Mouse (Mus musculus) neural tube, embryonic 14.5 days (tissue): ENCODE results near the gene Tac1. TPM values are rescaled to one million over a fixed set of nuclear protein-coding genes. Genes with fewer than 3 reads are reported as not detected.
"Not testable (repeated sequence)": the region's sequence is repeated elsewhere in the genome, so short reads cannot be mapped to it uniquely, and the experiment has no call there.

Experiments used
- ATAC-seq: fragments of 200-750 bp; cut with Nextera tagmentation; 2 replicates; pipeline ENCODE4 v1.8.0; 2017; ENCODE audit warnings: low read depth, mild to moderate bottlenecking, moderate TSS enrichment, moderate library complexity
- H3K27ac ChIP-seq: fragments of 300-500 bp; sonication (generic); 2 replicates; pipeline ENCODE4 v1.5.1; 2014; ENCODE audit warnings: low read depth, mild to moderate bottlenecking, control low read depth, low read length, moderate library complexity, mixed read lengths
- H3K27me3 ChIP-seq: fragments of 300-500 bp; sonication (generic); 2 replicates; pipeline ENCODE4 v1.6.1; 2014; ENCODE audit warnings: low read length; ENCODE audit not compliant: control insufficient read depth, insufficient read depth
- H3K36me3 ChIP-seq: fragments of 300-500 bp; sonication (generic); 2 replicates; pipeline ENCODE4 v1.6.1; 2014; ENCODE audit warnings: low read length, mixed read lengths; ENCODE audit not compliant: control insufficient read depth, insufficient read depth
- H3K4me1 ChIP-seq: fragments of 300-500 bp; sonication (generic); 2 replicates; pipeline ENCODE4 v1.6.1; 2014; ENCODE audit warnings: low read length; ENCODE audit not compliant: control insufficient read depth, insufficient read depth
- H3K4me2 ChIP-seq: fragments of 300-500 bp; sonication (generic); 2 replicates; pipeline ENCODE4 v1.6.1; 2014; ENCODE audit warnings: mild to moderate bottlenecking, low read depth, low read length, control low read depth
- H3K4me3 ChIP-seq: fragments of 300-500 bp; sonication (generic); 2 replicates; pipeline ENCODE4 v1.5.1; 2014; ENCODE audit warnings: low read depth, low read length, control low read depth, mixed read lengths
- H3K9ac ChIP-seq: fragments of 300-500 bp; sonication (generic); replicated peaks from 2 replicates; pipeline ENCODE4 v1.6.1; 2014; ENCODE audit warnings: low read depth, mild to moderate bottlenecking, control low read depth, low read length, mixed read lengths
- H3K9me3 ChIP-seq: fragments of 300-500 bp; sonication (generic); 2 replicates; pipeline ENCODE4 v1.6.1; 2016; ENCODE audit warnings: low read length; ENCODE audit not compliant: control insufficient read depth
- WGBS: fragments of 180-500 bp; shearing (Covaris S2); extraction: QIAGEN DNeasy Blood & Tissue Kit; methylation state at CpG from one replicate; pipeline ENCODE4 v1.1.7; 2014; 5-methylcytosine and 5-hydroxymethylcytosine counted together
- polyA plus RNA-seq: library from polyadenylated mRNA; unstranded; fragments of >200 nt; fragmentation: Nextera tagmentation; extraction: Ambion mirVana; gene quantifications from 2 replicates; pipeline ENCODE4 v1.2.1, GENCODE M21; 2014

The Tac1 gene
- polyA plus RNA-seq, 1 experiment from 2014 or later: 302 TPM

DNA sequence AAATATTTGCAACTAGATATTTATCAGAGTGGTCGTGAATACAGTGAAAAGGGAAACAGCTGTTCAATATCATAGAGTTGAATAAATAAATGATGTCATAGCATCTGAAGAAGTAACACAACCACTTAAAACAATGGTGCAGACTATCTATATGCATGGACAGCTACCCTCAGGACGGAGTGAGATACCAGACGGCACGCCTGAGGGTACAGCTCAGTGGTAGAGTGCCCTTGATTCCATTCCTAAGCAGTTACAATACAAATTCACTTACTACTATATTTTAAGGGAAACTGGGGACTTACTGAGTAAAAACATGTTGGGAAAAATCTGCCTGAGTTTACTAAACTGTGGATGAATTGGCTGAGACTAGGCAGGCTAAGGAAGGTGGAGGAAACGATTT, 43.7 kb downstream of the Tac1 start:
- Histone ChIP-seq H3K4me2 (no peak overlapping the region), H3K9ac (no peak overlapping the region)
- 84% methylated on average over 5 of the region's 5 CpGs for WGBS

DNA sequence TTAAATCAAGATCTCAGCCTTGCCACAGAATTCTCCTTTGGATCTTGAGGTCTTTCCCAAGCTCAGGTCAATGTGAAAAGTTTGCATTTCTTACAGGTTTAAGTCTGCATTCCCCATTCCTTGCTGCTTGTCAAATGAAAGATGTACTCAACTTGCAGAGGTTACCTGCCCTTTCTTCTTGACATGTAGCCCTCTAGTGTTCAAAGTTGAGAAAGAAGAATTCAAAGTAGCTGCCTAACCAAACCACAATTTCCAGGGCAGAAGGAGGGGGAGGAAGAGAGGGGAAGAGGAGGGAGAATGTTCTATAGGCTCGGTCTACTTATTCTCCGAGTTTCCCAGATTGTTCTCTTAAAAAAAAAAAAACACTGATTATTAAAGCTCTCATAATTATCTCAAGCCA, 45.5 kb downstream of the Tac1 start:
- no peaks in the 10 kb centered on the region for H3K36me3 ChIP-seq
- H3K4me2 ChIP-seq: no peak overlapping the region
- WGBS: 73% methylated on average over 2 of the region's 2 CpGs
- no peak overlapping the region for H3K9ac ChIP-seq
- H3K4me1 ChIP-seq: no peaks in the 10 kb centered on the region
- H3K27me3 ChIP-seq: no peaks in the 10 kb centered on the region
- ATAC-seq: no peak
- no peaks in the 10 kb centered on the region for H3K9me3 ChIP-seq
- no peak overlapping the region for H3K4me3 ChIP-seq
- no peak overlapping the region for H3K27ac ChIP-seq

More for the DNA sequence above, 43.7 kb downstream of the Tac1 start:
- H3K4me1 ChIP-seq: no peaks in the 10 kb centered on the region
- H3K27me3 ChIP-seq: no peaks in the 10 kb centered on the region
- no peak overlapping the region for H3K27ac ChIP-seq
- H3K36me3 ChIP-seq: no peaks in the 10 kb centered on the region
- H3K4me3 ChIP-seq: no peak overlapping the region
- no peak for ATAC-seq
- H3K9me3 ChIP-seq: no peaks in the 10 kb centered on the region

DNA sequence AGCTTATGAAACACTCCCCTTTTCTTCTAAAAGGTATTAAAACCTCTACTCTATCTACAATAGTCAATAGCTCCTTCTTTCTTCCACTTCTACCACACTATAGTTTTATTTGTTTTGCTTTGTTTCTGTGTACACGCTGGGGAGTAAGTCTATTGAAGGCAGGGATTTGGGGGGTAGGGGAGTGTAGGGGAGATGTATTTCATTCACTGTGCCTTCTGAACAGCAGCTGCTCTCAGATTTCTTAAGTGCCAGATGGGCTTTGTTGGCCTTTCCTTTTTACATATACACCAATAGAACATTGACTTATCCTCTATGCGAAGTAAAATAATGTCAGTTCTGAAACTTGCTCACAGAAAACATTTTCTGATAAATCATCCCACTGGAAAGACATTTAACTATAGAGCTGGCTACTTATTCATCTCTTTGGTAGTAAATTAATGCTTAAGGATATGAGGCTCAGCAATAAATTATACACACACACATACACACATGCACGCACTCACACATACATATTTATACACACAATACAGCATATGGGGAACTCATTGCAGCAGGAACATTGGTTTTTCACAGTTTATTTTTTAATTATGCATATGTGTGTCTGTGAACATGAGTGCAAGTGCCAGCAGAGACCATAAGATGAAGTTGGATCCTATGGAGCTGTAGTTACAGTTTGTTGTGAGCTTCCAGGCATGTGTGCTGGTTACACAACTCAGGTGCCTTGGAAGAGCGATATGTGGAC, 46.8 kb downstream of the Tac1 start:
- Histone ChIP-seq H3K27ac (no peak overlapping the region), H3K9ac (no peak overlapping the region), H3K36me3 (no peaks in the 10 kb centered on the region), H3K4me1 (no peaks in the 10 kb centered on the region), H3K9me3 (no peaks in the 10 kb centered on the region), H3K27me3 (no peaks in the 10 kb centered on the region), H3K4me3 (no peak overlapping the region), H3K4me2 (no peak overlapping the region)
- no peak for ATAC-seq
- WGBS: 67% methylated on average over 4 of the region's 4 CpGs

DNA sequence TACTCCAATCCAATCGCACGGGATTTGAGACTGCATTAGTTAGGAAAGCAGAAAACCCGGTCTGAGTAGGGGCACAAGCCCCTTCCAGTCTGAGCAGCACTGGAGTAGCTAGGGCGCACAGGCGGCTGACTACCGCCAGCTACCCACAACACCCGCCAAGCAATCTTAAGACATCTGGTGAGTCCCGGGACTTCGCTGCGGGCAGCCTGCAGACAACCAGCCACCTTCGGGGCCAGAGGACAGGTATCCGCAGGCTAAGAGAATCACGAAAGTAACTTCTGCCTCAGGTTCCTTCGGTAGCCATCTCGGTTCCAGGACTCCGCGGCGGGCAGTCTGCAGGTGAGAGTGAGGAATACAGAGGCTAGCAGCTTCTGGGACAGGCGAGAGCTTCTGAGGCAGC, 59.0 kb downstream of the Tac1 start:
- not testable (repeated sequence) for H3K36me3 ChIP-seq, H3K4me1 ChIP-seq, ATAC-seq, H3K4me3 ChIP-seq, H3K9ac ChIP-seq, H3K4me2 ChIP-seq, H3K27ac ChIP-seq, H3K27me3 ChIP-seq, H3K9me3 ChIP-seq
- 91% methylated on average over 18 of the region's 19 CpGs for WGBS

Other genes starting within 250 kb of the Tac1 start
- gene Asns, start 138.4 kb downstream of the Tac1 start, polyA plus RNA-seq: 115 and 121 TPM in 2 replicates